Mouse (Mus musculus) lung, postnatal 0 days (tissue): ENCODE results near the gene Olfr1427.

Source experiments
- CTCF ChIP-seq: IDR thresholded peaks from 2 replicates; pipeline ENCODE4 v1.5.1; 2016; ENCODE audit warnings: antibody characterized with exemption, mild to moderate bottlenecking
- EP300 ChIP-seq: IDR thresholded peaks from 2 replicates; pipeline ENCODE4 v1.6.1; 2016; ENCODE audit warnings: antibody characterized with exemption, mild to moderate bottlenecking, control low read depth

- no peak for TF ChIP-seq CTCF
- no peak for TF ChIP-seq EP300
Observed at GRCm38 (mm10) chr19:12113807-12114206, 10.7 kb upstream of the Olfr1427 start.
